Mouse (Mus musculus) layer of hippocampus, postnatal 25 days (tissue): ENCODE measurements around the gene Gabpb2. TPM values are rescaled to one million over a fixed set of nuclear protein-coding genes. Genes with fewer than 3 reads are reported as not detected.

ENCODE experiments used
- DNase-seq, 2 experiments: peaks; one replicate each; pipeline ENCODE4 v3.0.0; 2022; ENCODE audit warnings: mixed read lengths in 2 of 2, low spot score in 1 of 2; ENCODE audit errors: extremely low spot score in 1 of 2
- total RNA-seq, 2 experiments: library from RNA; stranded (reverse); gene quantifications; 2 replicates each; pipeline ENCODE4 v1.2.3; 2021

Gene Gabpb2
- total RNA-seq, 2 experiments from 2014 or later: 10.9 to 15.1 TPM

DNA sequence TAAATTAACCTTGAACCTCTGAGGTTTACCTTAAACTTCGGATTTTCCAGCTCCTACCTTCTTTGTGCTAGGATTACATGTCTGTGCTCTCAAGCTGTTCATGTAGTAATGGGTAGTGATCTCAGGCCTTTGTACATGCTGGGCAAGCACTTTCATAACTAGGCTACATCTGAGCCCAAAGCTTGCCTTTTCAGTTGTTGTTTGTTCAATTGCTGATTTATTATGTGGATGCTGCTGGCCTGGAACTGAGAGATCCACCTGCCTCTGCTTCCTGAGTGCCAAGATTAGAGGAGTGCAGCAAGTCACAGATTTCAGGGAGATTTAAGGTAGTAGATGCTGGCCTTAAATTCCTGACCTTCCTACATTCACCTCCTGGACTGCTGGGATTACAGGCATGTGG lies 18.6 kb downstream of the Gabpb2 start:
- no peak for DNase-seq

DNA sequence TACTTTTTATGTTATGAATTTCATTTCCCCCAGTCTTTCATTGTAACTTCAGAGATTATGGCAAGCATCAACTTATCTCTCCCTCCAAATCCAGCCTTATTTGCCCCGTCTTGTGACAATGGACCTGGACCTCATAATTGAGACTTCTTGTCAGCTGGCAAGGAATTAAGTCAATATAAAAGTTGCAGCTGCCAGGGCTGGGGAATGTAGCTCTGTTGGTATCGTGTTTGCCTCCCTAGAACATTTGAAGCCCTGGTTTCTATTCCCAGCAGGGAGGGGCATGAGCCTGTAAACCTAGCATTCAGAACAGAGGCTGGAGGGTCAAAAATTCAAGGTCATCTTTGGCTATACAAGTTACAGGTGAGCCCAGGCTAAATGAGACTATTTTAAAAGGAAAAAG lies 21.9 kb downstream of the Gabpb2 start:
- DNase-seq: no peak

DNA sequence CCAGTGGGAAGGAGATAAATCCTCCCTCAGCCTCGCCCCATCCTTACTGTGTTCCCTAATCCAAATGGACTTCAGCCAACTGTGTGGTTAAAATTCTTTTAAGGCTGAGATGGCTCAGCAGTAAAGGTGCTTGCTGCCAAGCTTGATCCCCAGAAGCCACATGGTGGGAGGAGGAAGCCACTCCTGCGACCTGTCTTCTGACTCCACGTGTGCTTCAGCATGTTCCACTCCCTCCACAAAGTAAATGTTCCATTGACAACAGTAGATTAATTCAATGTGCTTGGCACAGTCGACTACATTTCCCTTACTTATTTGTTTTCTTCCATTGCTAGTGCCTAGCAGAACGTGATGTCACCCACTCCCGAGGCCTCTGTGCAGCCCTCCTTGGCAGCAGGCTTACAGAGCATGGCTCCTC lies 23.0 kb downstream of the Gabpb2 start:
- DNase-seq: no peak

DNA sequence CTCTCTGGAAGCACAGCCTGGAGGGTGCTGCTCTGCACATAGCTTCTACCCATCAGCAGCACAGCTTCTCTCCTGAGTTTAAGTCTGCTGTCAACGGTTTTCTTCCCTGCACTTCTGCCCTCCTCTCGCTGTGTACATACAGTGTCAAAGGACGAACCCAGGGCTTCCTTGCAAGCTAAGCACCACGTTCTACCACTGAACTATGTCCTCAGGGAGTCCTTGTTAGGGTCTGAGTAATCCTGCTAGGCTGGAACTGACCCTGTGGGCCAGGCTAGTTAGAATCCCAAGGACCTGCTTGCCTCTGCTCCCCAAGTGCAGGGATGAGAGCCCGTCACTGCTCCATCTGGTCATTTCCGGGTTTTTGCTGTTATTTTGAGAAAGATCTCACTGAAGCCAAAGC lies 30.8 kb downstream of the Gabpb2 start:
- DNase-seq: no peak

DNA sequence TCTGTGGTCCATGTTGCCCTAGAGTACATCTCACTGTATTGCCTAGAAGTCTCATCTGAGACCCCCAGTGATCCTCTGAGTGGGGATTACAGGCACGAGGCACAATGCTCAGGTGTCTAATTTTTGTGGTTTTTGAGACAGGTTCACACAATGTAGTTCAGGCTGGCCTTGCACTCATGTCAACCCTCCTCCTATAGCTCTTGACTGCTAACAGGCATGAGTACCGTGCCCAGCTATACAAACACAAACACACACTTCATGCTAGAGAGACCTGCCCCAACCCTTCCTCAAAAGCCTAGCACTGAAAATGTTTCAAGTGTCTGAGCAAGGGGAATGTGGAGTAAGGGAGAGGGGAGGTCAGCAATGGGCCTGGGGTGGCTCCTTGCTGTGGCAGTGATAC lies 31.6 kb downstream of the Gabpb2 start:
- DNase-seq: no peak

DNA sequence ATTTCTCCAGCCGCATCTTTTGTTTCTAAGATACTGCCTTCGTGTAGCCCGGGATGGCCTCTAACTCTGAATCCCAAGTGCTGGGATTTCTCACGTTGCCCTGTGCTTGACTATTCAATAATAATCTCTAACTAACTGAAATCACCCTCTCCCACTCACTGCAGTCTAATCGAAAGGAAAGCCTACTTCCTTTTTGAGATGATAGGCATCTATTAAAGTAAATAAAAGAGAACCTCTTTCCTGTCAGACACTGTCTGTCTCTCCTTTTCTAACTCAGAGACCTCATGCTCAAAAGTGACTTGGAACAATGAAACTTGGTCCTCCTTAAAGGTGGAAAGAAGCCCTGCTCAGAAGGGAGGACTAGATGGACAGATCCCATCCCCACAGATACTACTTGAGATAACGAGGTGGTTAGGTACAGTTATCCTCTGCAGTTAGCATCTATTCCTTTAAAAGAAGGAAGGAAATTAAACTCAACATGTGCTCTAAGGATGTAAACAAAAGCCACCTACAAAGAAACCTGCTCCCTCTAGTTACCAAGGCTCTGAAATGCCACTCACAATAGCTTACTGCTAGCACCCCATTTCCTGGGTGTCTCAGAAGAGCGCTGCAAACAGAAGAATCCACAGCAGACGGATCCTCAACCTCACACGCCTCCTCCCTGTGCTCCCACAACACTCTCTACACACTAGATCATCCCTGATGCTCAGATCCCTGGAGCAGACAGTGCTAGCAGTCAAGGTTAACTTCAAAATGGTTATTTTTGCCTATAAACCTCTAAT lies 32.7 kb downstream of the Gabpb2 start:
- DNase-seq: no peak

DNA sequence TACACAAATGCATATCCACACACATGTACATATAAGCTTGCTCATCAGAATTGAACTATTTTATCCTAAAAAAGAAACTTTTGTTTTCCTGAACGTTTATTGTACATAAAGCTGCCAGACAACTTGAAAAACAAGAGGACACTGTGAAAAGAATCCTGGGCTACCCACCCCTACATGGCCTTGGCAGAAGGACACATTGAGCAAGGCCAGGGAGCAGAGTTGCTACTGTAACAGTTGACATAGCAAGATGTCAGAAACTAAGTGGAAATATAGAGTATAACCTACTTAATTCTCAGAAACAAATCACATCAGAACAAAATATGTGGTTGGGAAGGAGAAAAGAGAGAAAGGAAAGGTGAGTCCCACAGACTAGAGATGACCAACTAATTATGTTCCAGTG lies 35.9 kb downstream of the Gabpb2 start:
- no peak for DNase-seq

DNA sequence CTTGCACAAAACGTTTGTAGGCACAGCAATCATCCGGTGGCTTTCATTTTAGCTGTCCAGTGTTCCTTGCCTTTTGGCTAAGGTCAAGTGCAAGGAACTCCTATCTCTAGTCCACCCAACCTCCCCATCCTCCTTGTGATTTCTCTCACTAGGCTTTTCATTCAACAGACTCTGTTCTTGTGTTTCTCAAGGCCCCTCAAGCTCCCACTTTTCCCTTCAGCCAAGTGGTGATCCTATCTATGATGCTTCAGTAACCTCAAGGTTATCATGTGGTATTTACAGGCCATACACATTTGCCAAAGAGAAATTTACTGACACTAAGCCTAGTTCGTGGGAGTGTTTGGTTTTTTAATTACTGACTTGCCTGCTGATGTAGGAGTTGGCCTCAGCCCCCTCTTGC lies 37.8 kb downstream of the Gabpb2 start:
- DNase-seq: no peak

DNA sequence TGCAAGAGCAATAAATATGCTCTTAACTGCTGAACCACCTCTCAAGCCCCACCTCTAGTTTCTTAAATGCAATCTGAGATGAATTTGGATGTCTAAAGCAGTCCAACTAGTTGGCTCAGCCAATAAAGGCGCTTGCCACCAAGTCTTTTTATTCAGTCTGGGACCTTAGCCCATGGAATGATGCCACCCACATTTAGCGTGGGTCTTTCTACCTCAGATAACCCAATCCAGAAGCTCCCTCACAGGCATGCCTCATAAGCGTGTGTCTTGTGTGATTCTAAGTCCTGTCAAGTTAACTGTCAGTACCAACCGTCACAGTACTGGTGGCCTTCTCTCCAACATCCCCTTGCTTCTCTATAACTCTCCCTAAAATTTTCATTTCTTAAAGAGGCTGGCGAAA lies 38.8 kb downstream of the Gabpb2 start:
- no peak for DNase-seq

DNA sequence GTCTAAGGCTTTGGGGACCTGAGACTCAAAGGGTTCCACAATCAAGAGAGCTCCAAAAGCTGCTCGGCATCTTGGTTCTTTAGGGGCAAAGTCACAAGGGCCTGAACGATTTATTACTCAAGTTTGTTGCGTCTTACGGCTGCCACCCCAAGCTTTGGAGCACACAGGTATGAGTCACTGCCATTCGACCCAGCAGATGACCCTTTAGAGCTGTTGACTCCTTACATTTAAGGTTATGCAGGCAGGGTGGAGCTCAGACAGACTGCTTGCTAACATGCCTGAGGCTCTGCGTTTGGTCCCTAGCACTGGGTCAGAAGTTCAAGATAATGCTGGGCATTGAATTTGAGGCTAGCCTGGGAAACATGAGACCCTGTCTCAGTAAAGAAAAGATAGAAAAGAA lies 40.1 kb downstream of the Gabpb2 start:
- no peak for DNase-seq

DNA sequence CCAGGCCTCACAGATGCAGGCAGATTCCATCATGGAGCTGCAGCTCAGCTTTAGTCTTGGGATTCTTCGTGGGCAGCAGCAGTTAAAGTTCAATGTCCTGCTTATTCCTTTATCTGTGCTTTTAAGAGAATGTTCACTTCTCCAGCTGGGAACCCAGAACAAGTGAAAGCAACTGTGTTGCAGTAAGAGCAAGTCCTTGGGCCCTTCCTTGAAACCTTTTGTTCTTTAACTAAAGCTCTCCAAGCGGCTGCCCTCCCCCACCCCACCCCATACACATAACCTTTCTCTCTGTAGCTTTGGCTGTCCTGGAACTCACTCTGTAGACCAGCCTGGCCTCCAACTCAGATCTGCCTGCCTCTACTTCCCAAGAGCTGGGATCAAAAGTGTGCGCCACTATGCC lies 41.2 kb downstream of the Gabpb2 start:
- DNase-seq: no peak

DNA sequence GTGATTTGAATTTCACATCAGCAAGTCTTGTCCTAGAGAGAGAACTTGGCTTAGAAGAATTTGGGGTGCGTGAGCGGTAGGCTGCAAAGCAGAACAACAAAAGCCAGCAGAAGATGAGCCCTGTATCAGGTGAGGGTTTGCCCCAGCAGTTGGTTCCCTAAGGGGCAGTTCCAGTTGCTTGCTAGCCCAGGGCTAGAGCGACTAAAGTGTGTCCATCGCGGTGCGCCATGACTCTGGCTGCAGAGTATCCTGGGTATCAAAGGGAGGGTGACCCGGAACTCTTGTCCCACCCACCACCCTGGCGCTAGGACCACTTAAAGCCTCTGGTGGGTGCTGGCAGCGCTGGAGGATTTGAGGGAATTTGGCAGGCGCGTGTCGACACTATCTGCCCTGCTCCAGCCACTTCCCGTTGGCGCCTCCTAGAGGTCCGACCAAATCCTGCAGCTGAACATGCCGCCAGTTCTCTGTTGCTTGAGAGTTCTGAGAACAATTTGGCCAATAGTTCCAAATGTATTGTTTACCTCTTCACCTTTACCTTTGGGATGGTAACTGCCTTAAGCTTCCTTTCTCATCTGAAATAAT lies 43.6 kb downstream of the Gabpb2 start:
- DNase-seq: peak; percentile 61 to 85

DNA sequence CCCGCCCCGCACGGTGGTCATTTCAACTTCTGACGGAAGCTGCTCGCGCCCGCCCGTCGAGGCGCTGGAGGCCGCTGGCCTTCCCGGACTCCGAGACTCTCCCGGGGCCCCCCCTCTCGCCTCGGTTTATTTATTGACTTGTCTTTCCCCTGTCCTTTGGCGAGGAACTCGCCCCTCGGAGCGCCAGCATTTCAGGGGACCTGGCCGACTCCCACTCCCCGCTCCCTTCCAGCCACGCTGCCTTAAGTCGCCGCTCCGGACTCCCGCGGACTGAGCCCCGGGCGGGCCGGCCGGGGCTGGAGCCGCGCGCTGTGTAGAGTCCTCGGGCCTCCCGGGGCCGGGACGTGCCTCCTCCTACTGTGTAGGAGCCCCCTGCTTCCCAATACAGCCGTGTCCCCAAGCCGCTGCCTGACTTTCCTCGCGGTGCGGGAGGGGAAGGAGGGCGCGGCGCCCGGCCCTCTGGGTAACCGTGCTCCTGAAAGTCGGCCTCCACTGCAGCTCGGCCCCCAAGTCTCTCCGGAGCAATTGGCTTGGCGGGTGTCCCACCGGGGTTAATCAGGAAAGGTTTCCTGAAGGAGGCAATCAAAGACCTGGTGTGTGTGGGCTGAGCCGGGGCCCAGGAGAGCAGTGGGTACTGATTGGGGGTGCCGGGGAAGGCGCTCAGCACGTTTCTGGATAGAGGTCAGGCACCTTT lies 44.3 kb downstream of the Gabpb2 start:
- DNase-seq: no peak

DNA sequence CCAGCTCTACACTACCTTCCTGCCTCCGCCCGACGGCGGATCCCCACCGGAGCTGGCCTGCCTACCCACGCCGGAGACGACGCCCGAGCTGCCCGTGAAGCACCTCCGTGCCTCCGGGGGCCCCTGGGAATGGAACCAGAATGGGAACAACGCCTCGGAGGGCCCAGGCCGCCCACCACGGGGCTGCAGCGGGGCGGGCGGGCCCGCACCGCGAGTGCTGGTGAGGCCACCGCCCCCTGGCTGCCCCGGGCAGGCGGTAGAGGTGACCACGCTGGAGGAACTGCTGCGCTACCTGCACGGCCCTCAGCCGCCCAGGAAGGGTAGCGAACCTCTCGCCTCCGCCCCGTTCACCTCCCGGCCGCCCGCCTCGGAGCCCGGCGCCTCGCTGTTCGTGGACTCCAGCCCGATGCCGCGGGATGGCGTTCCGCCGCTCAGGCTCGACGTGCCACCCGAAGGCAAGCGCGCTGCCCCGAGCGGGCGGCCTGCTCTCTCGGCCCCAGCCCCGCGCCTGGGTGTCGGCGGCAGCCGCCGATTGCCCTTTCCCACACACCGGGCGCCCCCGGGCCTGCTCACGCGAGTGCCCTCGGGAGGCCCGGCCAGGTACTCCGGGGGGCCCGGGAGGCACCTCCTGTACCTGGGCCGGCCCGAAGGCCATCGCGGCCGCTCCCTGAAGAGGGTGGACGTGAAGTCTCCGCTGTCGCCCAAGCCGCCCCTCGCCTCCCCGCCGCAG lies 45.0 kb downstream of the Gabpb2 start:
- DNase-seq: no peak

DNA sequence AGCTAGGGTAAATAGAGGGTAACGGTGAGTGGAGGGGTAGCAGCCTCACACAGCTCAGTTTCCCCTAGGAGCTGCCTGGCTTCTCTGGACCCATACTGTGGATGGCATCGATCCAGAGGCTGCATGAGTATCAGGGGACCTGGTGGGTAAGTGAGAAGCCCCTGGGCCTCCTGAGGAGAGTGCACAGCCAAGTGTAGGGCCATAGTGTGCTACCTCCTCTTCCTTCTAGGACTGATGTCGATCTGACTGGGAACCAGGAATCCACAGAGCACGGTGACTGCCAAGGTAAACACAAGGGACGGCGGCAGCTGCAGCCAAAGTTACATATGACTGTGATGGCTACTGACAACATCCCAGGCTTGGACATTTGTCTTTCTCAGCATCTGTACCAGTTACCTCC lies 46.6 kb downstream of the Gabpb2 start:
- no peak for DNase-seq

DNA sequence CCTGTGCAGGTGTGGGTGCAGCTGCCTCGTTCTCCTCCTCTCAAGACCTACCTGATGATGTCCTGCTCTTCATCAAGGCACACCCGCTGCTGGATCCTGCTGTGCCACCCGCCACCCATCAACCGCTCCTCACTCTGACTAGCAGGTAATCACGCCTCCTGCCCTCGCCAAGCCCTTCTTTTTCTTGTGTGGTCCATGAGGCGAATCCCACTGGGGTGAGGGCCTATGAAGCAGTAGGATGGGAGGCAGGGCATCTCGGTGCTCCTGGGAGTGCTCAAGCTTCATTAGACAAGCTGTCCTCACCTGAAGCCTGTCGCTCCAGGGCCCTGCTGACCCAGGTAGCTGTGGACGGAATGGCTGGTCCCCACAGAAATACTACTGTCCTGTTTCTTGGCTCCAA lies 47.7 kb downstream of the Gabpb2 start:
- DNase-seq: no peak

GRCm38 (mm10) chr3:95164840-95165239 lies 52.9 kb downstream of the Gabpb2 start:
- DNase-seq: no peak

- DNase-seq: no peak
These were observed 53.5 kb downstream of the Gabpb2 start for GRCm38 (mm10) chr3:95164256-95164550.

DNA sequence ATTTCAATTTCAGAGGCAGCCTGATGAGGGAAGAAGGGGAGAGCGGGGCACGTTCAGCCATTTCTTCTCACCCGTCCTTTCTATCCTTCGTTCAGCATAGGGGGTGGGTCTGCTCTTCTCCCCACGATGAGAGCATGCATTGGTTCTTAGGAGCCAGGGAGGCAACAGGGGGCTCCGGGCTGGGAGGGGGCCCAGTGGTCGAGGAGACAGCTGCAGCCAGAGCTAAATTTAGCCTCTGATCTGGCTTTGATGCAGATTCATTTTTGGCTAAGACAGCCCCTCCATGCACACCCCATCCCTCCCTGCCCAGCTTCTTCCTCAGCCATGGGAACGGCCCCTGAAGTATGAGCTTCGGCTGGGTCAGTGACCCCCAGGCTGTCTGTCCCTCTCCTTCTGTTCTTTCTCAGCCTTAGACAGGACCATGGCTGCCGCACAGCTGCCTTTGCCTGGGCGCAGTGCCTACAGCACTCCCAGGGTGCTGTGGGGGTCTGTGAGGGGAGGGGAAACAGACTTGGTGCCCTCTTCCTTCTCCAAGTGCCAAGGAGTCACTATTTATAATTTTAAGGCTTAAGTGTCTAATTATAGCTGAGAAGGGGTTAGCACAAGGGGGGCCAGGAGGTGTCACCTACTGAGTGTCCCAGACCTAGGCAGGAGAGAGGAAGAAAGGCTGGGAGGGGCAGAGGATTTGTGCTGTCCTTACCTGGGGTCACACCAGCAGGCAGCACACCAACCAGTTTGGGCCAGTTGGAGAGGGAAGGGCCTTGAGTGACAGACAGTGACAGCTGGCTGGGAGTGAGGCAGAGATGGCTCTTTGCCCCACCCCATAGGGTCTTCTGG lies 54.1 kb downstream of the Gabpb2 start:
- DNase-seq: no peak

- no peak for DNase-seq
These were observed 55.4 kb downstream of the Gabpb2 start for GRCm38 (mm10) chr3:95162345-95162628.
